Mouse (Mus musculus): ENCODE data around the gene Zfp566. TPM values are rescaled to one million over a fixed set of nuclear protein-coding genes. Genes with fewer than 3 reads are reported as not detected.

The Zfp566 gene
- total RNA-seq (2012; rRNA removed): 13.1 and 16.3 TPM in 2 replicates

DNA sequence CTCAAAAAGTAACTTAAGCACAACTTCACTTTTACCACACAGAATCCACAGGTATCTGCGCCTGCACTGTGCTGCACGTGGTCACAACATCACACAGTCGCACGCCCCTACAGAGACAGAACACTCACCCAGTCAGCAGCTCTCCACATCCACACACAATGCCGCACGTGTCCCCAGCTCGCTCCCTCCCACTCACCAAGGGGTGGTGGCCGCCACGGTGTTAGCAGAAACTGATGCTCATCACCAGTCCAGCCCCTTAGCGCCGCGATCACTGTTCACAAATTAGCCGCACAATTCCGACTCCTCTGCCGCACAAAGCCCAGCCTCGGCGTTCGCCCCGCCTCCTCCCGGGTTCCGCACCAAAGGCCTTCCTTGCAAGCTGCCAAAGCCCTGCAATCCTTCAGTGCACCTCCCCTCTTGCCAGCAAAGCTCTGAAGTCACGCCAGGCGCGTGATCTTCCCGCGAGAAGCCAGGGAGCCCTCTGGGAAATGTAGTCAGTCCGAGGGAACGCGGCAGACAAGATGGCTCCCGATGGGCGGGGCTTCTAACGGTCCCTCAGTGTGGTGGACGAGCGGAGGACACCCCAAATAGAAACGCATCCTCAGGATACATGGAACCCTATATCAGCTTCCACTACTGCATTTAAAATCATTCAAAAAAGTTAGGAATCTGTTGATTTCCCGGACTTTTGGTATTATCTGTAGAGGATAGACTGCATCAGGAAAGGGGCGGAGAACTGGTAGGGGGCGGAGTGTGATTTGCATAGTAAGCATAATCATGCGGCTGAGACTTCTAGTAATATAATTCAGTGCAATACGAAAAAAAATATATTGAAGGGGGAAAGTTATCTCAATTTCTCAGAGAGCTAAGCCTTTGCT is at the start of gene Zfp566, which contains the start of gene Gm26920:
Gene Zfp566 (minus strand): TSS at position 436 of the 878 bp plus-strand sequence.
Gene Gm26920 (minus strand): TSS at position 319 of the 878 bp plus-strand sequence.
- H3K36me3 ChIP-seq (ENCODE audit: control insufficient read depth, insufficient read depth, low read length, poor library complexity, severe bottlenecking): peaks cover 9% of the 10 kb centered on the region
- H3K9ac ChIP-seq (ENCODE audit: insufficient read depth, low read depth, low read length, poor library complexity, severe bottlenecking): peak within 1 kb of the TSS; percentile 93
- TF ChIP-seq ZNF384 (IDR thresholded peaks at IDR 0.05; ENCODE audit: low read depth, low read length): no peak
- peak; percentile 100 for TF ChIP-seq CHD2 (IDR thresholded peaks at IDR 0.05; ENCODE audit: low read depth, low read length)
- peak; percentile 96 for TF ChIP-seq HCFC1 (IDR thresholded peaks at IDR 0.05; ENCODE audit: borderline replicate concordance, insufficient read depth, low read length)
- TF ChIP-seq ZC3H11A (IDR thresholded peaks at IDR 0.05; ENCODE audit: borderline replicate concordance, low read depth, low read length): no peak
- peak; percentile 91 for TF ChIP-seq MAFK (IDR thresholded peaks at IDR 0.05; ENCODE audit: insufficient read depth, low read depth, low read length)
- in situ Hi-C loops (cut with MboI; ENCODE audit: low sequenced_read_pairs in 2 of 2, unreplicated experiment in 2 of 2): no loop called here
- peaks cover 5 to 10% of the 10 kb centered on the region in 2 experiments for H3K4me1 ChIP-seq (ENCODE audit: control insufficient read depth in 2 of 2, insufficient read depth in 2 of 2, low read length in 2 of 2, poor library complexity in 1 of 2)
- peak within 1 kb of the TSS; percentile 74 to 97 for H3K4me3 ChIP-seq (ENCODE audit: insufficient read depth in 1 of 2, low read depth in 1 of 2, low read length in 2 of 2, poor library complexity in 1 of 2, severe bottlenecking in 1 of 2)
- H3K27ac ChIP-seq (ENCODE audit: insufficient read depth, low read depth, low read length, poor library complexity, severe bottlenecking): peak within 1 kb of the TSS; percentile 85
- peak; percentile 96 for DNase-seq (ENCODE audit: low read depth, low spot score)
- no peaks in the 10 kb centered on the region for H3K9me3 ChIP-seq (ENCODE audit: control insufficient read depth, insufficient read depth, low read depth, low read length)

DNA sequence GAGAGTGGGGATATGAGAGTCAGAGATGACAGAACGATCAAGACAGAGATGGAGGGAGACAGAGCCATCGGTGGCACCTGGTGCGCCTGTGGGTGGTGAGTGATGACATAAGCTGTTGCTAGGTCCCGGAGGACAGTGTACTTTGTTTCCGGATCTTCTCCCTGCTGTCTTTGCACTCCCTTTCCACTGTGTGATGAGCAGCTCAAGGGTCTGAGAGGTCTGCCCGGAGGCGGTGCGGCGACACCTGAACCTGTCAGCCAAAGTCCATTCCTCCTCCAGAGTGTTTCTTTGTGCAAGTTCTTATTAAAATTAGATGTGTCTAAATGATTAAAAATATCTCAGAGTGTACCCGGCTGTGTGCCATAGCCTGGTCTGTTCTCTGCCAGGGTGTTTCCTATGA is 46.5 kb upstream of the Zfp566 start:
- TF ChIP-seq MAFK (IDR thresholded peaks at IDR 0.05; ENCODE audit: insufficient read depth, low read depth, low read length) (no peak), ZC3H11A (IDR thresholded peaks at IDR 0.05; ENCODE audit: borderline replicate concordance, low read depth, low read length) (no peak), ZNF384 (IDR thresholded peaks at IDR 0.05; ENCODE audit: low read depth, low read length) (no peak), CHD2 (IDR thresholded peaks at IDR 0.05; ENCODE audit: low read depth, low read length) (no peak), HCFC1 (IDR thresholded peaks at IDR 0.05; ENCODE audit: borderline replicate concordance, insufficient read depth, low read length) (no peak)
- DNase-seq (ENCODE audit: low read depth, low spot score): no peak
- Histone ChIP-seq H3K4me3 (ENCODE audit: insufficient read depth in 1 of 2, low read depth in 1 of 2, low read length in 2 of 2, poor library complexity in 1 of 2, severe bottlenecking in 1 of 2) (no peak overlapping the region), H3K36me3 (ENCODE audit: control insufficient read depth, insufficient read depth, low read length, poor library complexity, severe bottlenecking) (peaks cover 4% of the 10 kb centered on the region; the same call in 1 of the 2 replicates), H3K27ac (ENCODE audit: insufficient read depth, low read depth, low read length, poor library complexity, severe bottlenecking) (no peak overlapping the region), H3K4me1 (ENCODE audit: control insufficient read depth in 2 of 2, insufficient read depth in 2 of 2, low read length in 2 of 2, poor library complexity in 1 of 2) (peaks cover 0 to 7% of the 10 kb centered on the region in 2 experiments; a peak in 2 of 4 replicates), H3K9ac (ENCODE audit: insufficient read depth, low read depth, low read length, poor library complexity, severe bottlenecking) (no peak overlapping the region), H3K9me3 (ENCODE audit: control insufficient read depth, insufficient read depth, low read depth, low read length) (no peaks in the 10 kb centered on the region)
- in situ Hi-C loops (cut with MboI; ENCODE audit: low sequenced_read_pairs in 2 of 2, unreplicated experiment in 2 of 2): no loop called here

DNA sequence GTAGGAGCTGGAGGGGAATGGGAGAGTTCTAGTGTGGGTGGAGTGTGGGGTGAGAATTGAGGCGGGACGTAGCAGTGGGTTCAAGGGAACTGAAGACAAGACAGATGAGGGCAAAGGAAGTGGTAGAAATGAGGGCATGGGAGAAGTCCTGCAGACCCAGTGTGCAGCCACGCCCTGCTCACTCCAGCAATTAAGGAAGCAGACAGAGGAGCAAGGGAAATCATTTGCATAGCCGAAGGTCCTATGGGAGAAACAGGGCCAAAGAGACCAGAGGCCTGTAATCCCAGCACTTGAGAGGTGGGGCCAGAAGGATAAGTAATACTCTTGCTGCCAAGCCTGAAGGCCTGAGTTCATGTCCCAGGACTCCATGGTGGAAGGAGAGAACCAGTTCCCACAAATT is 42.1 kb upstream of the Zfp566 start:
- TF ChIP-seq ZC3H11A (IDR thresholded peaks at IDR 0.05; ENCODE audit: borderline replicate concordance, low read depth, low read length): no peak
- no peak for TF ChIP-seq MAFK (IDR thresholded peaks at IDR 0.05; ENCODE audit: insufficient read depth, low read depth, low read length)
- no peak for DNase-seq (ENCODE audit: low read depth, low spot score)
- H3K9ac ChIP-seq (ENCODE audit: insufficient read depth, low read depth, low read length, poor library complexity, severe bottlenecking): no peak overlapping the region; the same call in 1 of the 2 replicates
- no peaks in the 10 kb centered on the region for H3K9me3 ChIP-seq (ENCODE audit: control insufficient read depth, insufficient read depth, low read depth, low read length)
- in situ Hi-C loops (cut with MboI; ENCODE audit: low sequenced_read_pairs in 2 of 2, unreplicated experiment in 2 of 2): no loop called here
- H3K36me3 ChIP-seq (ENCODE audit: control insufficient read depth, insufficient read depth, low read length, poor library complexity, severe bottlenecking): peaks cover 4% of the 10 kb centered on the region; the same call in 1 of the 2 replicates
- no peak overlapping the region for H3K27ac ChIP-seq (ENCODE audit: insufficient read depth, low read depth, low read length, poor library complexity, severe bottlenecking)
- no peak overlapping the region for H3K4me3 ChIP-seq (ENCODE audit: insufficient read depth in 1 of 2, low read depth in 1 of 2, low read length in 2 of 2, poor library complexity in 1 of 2, severe bottlenecking in 1 of 2)
- H3K4me1 ChIP-seq (ENCODE audit: control insufficient read depth in 2 of 2, insufficient read depth in 2 of 2, low read length in 2 of 2, poor library complexity in 1 of 2): peaks cover 0 to 7% of the 10 kb centered on the region in 2 experiments; a peak in 2 of 4 replicates

DNA sequence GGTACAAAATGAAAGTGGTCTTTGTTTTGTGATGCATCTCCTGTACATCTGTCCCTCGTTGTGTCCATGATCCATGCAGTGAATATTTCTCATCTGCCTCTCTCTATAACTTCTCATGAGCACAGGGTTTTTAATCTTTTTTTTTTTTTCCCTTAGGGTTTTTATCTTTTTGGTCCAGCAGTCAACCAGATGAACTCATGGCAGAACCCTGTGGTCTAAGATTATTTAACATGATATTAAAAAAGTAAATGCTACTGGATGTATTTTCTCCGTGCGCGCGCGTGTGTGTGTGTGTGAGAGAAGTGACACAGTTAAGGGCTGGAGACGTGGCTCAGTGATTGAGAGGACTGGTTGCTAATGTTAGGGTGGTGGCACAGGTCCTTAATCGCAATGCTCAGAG is 39.6 kb upstream of the Zfp566 start:
- Histone ChIP-seq H3K9ac (ENCODE audit: insufficient read depth, low read depth, low read length, poor library complexity, severe bottlenecking) (no peak overlapping the region), H3K4me3 (ENCODE audit: insufficient read depth in 1 of 2, low read depth in 1 of 2, low read length in 2 of 2, poor library complexity in 1 of 2, severe bottlenecking in 1 of 2) (no peak overlapping the region), H3K9me3 (ENCODE audit: control insufficient read depth, insufficient read depth, low read depth, low read length) (no peaks in the 10 kb centered on the region), H3K4me1 (ENCODE audit: control insufficient read depth in 2 of 2, insufficient read depth in 2 of 2, low read length in 2 of 2, poor library complexity in 1 of 2) (peaks cover 2 to 7% of the 10 kb centered on the region in 2 experiments; a peak in 3 of 4 replicates), H3K27ac (ENCODE audit: insufficient read depth, low read depth, low read length, poor library complexity, severe bottlenecking) (no peak overlapping the region), H3K36me3 (ENCODE audit: control insufficient read depth, insufficient read depth, low read length, poor library complexity, severe bottlenecking) (peaks cover 6% of the 10 kb centered on the region; the same call in 1 of the 2 replicates)
- in situ Hi-C loops (cut with MboI; ENCODE audit: low sequenced_read_pairs in 2 of 2, unreplicated experiment in 2 of 2): no loop called here
- TF ChIP-seq MAFK (IDR thresholded peaks at IDR 0.05; ENCODE audit: insufficient read depth, low read depth, low read length): no peak
- TF ChIP-seq CHD2 (IDR thresholded peaks at IDR 0.05; ENCODE audit: low read depth, low read length): no peak
- TF ChIP-seq ZNF384 (IDR thresholded peaks at IDR 0.05; ENCODE audit: low read depth, low read length): no peak
- no peak for TF ChIP-seq ZC3H11A (IDR thresholded peaks at IDR 0.05; ENCODE audit: borderline replicate concordance, low read depth, low read length)
- TF ChIP-seq HCFC1 (IDR thresholded peaks at IDR 0.05; ENCODE audit: borderline replicate concordance, insufficient read depth, low read length): no peak
- no peak for DNase-seq (ENCODE audit: low read depth, low spot score)

All from ES-E14 (cell line).